Mouse (Mus musculus) spleen, adult 2 months (tissue): ENCODE data around the gene Ccdc157. TPM values are rescaled to one million over a fixed set of nuclear protein-coding genes. Genes with fewer than 3 reads are reported as not detected.
"Not testable (repeated sequence)": the region's sequence is repeated elsewhere in the genome, so short reads cannot be mapped to it uniquely, and the experiment has no call there.

Experiments
- DNase-seq, 2 experiments: peaks; one replicate each; pipeline versions ENCODE4 v3.0.0 to v3.0.0-alpha.2; 2012 to 2021; ENCODE audit warnings: low spot score in 2 of 2, low read depth in 1 of 2
- H3K27ac ChIP-seq: fragments of 200-500 bp; 2 replicates; pipeline ENCODE4 v1.5.1; 2012; ENCODE audit warnings: low read length, inconsistent platforms; ENCODE audit not compliant: insufficient read depth
- H3K27me3 ChIP-seq: fragments of 200-500 bp; 2 replicates; pipeline ENCODE4 v1.6.1; 2012; ENCODE audit warnings: mild to moderate bottlenecking, moderate library complexity, low read length, inconsistent platforms; ENCODE audit not compliant: control insufficient read depth, insufficient read depth
- H3K36me3 ChIP-seq: fragments of 200-500 bp; 2 replicates; pipeline ENCODE4 v1.6.1; 2012; ENCODE audit warnings: mild to moderate bottlenecking, low read length, inconsistent platforms; ENCODE audit not compliant: control insufficient read depth, insufficient read depth
- H3K4me1 ChIP-seq: fragments of 200-500 bp; 2 replicates; pipeline ENCODE4 v1.6.1; 2011; ENCODE audit warnings: inconsistent platforms; ENCODE audit not compliant: control insufficient read depth, insufficient read depth, insufficient read length
- H3K4me3 ChIP-seq: fragments of 200-500 bp; 2 replicates; pipeline ENCODE4 v1.5.1; 2011; ENCODE audit warnings: mild to moderate bottlenecking, inconsistent platforms; ENCODE audit not compliant: insufficient read depth, insufficient read length; ENCODE audit errors: extremely low read depth
- CTCF ChIP-seq: fragments of 200-500 bp; IDR thresholded peaks from 2 replicates; pipeline ENCODE4 v1.5.1; 2011; ENCODE audit warnings: mild to moderate bottlenecking, inconsistent platforms; ENCODE audit not compliant: insufficient read depth, insufficient read length, insufficient replicate concordance; ENCODE audit errors: extremely low read depth
- POLR2A ChIP-seq: fragments of 200-500 bp; IDR thresholded peaks from 2 replicates; pipeline ENCODE4 v1.6.1; 2011; ENCODE audit warnings: low read depth, low read length, inconsistent platforms
- WGBS: fragments of 180-500 bp; shearing (Covaris S2); methylation state at CpG from one replicate; pipeline ENCODE4 v1.1.7; 2018; 5-methylcytosine and 5-hydroxymethylcytosine counted together
- polyA plus RNA-seq: library from polyadenylated mRNA; depleted of rRNA; stranded (reverse); fragments of >200 nt; gene quantifications from 2 replicates; pipeline ENCODE4 v1.2.3, GENCODE M21; 2012

Gene Ccdc157
- polyA plus RNA-seq, 1 experiment: 4.4 TPM

- Histone ChIP-seq H3K4me1 (peaks cover 4% of the 10 kb centered on the region), H3K36me3 (no peaks in the 10 kb centered on the region), H3K27ac (no peak overlapping the region), H3K4me3 (no peak overlapping the region), H3K27me3 (peaks cover 9% of the 10 kb centered on the region)
- TF ChIP-seq POLR2A (no peak), CTCF (no peak)
- whole genome bisulfite sequencing: 82% methylated on average over 6 of the region's 6 CpGs
- no peak for DNase-seq
These were observed 46.1 kb downstream of the Ccdc157 start for GRCm38 (mm10) chr11:4113970-4114369.

GRCm38 (mm10) chr11:4113496-4113895 is 46.6 kb downstream of the Ccdc157 start:
- TF ChIP-seq CTCF (no peak), POLR2A (no peak)
- 75% methylated on average over 4 of the region's 4 CpGs for WGBS

DNA sequence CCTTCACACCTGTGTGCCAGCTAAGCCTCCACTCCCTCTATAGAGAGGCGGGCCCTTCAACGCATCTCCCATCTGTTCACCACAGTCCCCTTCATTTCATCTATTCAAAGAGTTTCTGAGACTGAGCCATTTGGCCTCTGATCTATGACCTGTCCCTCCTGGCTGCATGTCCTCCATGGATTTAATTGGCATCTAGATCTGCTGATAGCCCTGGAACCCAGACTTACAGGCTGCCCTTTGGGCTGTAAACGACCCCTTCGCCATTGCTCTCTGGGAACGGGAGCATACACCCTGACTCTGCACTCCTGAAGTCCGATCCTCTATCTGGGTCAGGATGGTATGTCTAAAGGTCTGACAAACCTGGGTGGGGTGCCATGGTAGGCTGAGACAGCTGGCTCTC is 47.2 kb downstream of the Ccdc157 start:
- Histone ChIP-seq H3K27me3 (no peaks in the 10 kb centered on the region), H3K36me3 (no peaks in the 10 kb centered on the region), H3K4me1 (no peaks in the 10 kb centered on the region), H3K27ac (no peak overlapping the region), H3K4me3 (no peak overlapping the region)
- WGBS: 90% methylated on average over 6 of the region's 6 CpGs
- no peak for DNase-seq
- TF ChIP-seq CTCF: no peak
- TF ChIP-seq POLR2A: no peak

More at GRCm38 (mm10) chr11:4113496-4113895, 46.6 kb downstream of the Ccdc157 start:
- H3K4me1 ChIP-seq: peaks cover 2% of the 10 kb centered on the region
- H3K27ac ChIP-seq: no peak overlapping the region
- peaks cover 5% of the 10 kb centered on the region for H3K27me3 ChIP-seq
- no peaks in the 10 kb centered on the region for H3K36me3 ChIP-seq
- no peak for DNase-seq
- no peak overlapping the region for H3K4me3 ChIP-seq

GRCm38 (mm10) chr11:4112033-4112432 is 48.1 kb downstream of the Ccdc157 start:
- no peaks in the 10 kb centered on the region for H3K27me3 ChIP-seq
- H3K4me3 ChIP-seq: no peak overlapping the region
- H3K4me1 ChIP-seq: no peaks in the 10 kb centered on the region
- no peak for DNase-seq
- WGBS: 86% methylated on average over 4 of the region's 4 CpGs
- H3K27ac ChIP-seq: no peak overlapping the region
- H3K36me3 ChIP-seq: no peaks in the 10 kb centered on the region
- TF ChIP-seq CTCF (no peak), POLR2A (no peak)

DNA sequence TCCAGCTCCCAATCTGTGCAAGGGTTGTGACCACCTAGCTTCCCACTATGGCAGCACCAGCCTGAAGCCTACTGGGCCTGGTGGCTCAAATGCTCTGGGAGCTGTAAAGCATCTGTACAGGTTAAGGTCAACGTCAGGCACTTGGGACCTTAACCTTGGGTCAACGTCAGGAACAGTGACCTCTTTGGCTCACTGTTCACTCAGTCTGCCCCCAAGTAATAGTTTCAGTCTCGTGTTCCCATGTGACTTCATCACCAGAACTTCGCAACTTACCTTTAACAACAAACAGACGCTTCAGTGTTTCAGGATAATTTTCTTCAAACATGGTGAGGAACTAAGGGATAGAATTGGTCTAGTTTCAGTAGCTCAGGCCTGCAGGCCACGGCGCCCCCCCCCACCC is 51.4 kb downstream of the Ccdc157 start:
- no peaks in the 10 kb centered on the region for H3K36me3 ChIP-seq
- H3K4me1 ChIP-seq: no peaks in the 10 kb centered on the region
- no peak overlapping the region for H3K4me3 ChIP-seq
- TF ChIP-seq POLR2A: no peak
- TF ChIP-seq CTCF: no peak
- no peak for DNase-seq
- no peaks in the 10 kb centered on the region for H3K27me3 ChIP-seq
- H3K27ac ChIP-seq: no peak overlapping the region
- WGBS: 87% methylated on average over 7 of the region's 7 CpGs

GRCm38 (mm10) chr11:4107901-4108300 is 52.2 kb downstream of the Ccdc157 start:
- not testable (repeated sequence) for H3K4me3 ChIP-seq, H3K36me3 ChIP-seq, DNase-seq, H3K4me1 ChIP-seq, H3K27ac ChIP-seq, H3K27me3 ChIP-seq
- WGBS: 95% methylated on average over 6 of the region's 6 CpGs

DNA sequence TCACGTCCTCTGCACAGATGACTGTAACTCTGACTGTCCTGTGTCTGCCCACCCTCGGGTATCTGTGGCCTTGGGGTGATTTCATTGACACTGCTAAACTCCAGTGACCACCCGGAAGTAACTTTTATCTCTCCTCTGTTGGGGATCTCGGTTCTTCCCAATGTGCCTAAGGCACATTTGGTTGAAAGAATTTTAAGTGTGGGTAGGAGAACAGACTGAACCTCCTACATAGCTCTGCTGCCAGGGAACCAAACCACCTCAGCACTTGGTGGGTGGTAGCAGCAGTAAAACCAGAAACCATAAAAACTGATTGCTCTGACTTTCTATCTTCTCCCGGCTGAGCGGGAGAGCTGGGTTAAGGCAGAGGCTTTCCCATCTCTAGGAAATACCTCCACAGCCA is 54.6 kb downstream of the Ccdc157 start:
- 83% methylated on average over 6 of the region's 6 CpGs for WGBS
- H3K4me1 ChIP-seq: no peaks in the 10 kb centered on the region

More for the DNA sequence above, 54.6 kb downstream of the Ccdc157 start:
- Histone ChIP-seq H3K27me3 (no peaks in the 10 kb centered on the region), H3K4me3 (no peak overlapping the region), H3K36me3 (no peaks in the 10 kb centered on the region), H3K27ac (no peak overlapping the region)
- TF ChIP-seq POLR2A (no peak), CTCF (no peak)
- no peak for DNase-seq
